Mouse (Mus musculus): ENCODE data around the gene Tmbim1.
A peak's percentile ranks its signal among the peaks of the same experiment; 100 is the strongest.

GRCm38 (mm10) chr1:74284543-74285160 is 20.8 kb downstream of the Tmbim1 start, which contains the start of the genes Aamp and Pnkd:
- TF ChIP-seq POLR2A (IDR thresholded peaks at IDR 0.05; ENCODE audit: low read depth, low read length) (peak; percentile 76; the same call in 1 of the 2 replicates), CTCF (IDR thresholded peaks at IDR 0.05; ENCODE audit: extremely low read depth, insufficient read length, insufficient replicate concordance, low read depth, low read length) (no peak)
